Mouse (Mus musculus): ENCODE measurements around the gene Adal.

Gene Adal

DNA sequence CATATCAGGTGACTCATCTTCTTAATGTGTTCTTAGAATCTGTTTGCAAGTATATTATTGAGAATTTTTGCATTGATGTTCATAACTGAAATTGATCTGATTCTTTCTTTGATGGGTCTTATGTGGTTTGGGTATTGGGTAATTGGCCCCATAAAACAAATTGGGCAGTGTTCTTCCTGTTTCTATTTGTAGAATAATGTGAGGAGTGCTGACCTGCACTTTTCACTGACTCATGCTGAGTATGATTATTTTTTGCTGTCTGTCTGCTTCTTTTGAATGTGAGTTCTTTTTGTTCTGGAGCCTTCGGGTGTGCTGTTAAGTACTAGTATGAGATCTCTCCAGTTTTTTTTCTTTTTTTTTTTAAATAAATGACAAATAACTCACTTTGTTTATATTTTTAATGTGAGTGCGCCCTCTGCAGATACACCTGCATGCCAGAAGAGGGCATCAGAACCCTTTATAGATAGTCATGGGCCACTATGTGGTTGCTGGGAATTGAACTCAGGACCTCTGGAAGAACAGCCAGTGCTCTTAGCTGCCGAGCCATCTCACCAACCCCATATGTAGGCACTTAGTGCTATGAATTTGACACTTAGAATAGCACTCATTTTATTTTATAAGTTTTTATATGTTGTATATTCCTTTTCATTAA lies 38.7 kb downstream of the Adal start:
- no peak for DNase-seq (ENCODE audit: extremely low spot score)

DNA sequence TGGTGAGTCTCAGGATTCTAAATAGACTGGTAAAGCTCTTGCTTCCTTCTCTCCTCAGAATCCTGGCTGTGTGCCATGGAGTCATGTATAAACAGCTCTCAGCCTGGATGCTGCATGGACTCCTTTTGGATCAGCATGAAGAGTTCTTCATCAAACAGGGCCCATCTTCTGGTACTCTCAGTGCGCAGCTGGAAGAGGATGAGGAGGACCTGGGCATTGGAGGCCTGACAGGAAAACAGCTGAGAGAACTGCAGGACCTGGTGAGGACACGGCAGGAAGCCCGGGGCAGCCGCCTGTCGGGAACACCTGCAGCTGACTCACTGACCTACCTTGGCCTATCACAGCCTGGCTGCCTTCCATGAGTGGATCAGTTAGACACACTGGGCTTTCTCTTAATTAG lies 43.2 kb downstream of the Adal start:
- no peak for DNase-seq (ENCODE audit: extremely low spot score)

DNA sequence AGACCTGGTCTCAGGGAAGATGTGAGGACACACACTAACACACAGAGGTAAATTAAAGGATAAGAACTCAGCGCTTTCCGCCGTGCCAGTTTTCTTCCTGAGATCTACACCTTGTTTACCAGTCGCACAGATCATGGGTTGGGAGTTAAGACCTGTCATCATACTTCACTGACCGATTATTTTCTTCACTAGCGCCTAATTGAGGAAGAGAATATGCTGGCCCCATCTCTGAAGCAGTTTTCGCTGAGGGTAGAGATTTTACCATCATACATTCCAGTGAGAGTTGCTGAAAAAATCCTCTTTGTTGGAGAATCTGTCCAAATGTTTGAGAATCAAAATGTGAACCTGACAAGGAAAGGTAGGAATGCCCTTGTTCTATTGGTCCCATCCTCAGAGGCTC lies 43.9 kb downstream of the Adal start:
- no peak for DNase-seq (ENCODE audit: extremely low spot score)

DNA sequence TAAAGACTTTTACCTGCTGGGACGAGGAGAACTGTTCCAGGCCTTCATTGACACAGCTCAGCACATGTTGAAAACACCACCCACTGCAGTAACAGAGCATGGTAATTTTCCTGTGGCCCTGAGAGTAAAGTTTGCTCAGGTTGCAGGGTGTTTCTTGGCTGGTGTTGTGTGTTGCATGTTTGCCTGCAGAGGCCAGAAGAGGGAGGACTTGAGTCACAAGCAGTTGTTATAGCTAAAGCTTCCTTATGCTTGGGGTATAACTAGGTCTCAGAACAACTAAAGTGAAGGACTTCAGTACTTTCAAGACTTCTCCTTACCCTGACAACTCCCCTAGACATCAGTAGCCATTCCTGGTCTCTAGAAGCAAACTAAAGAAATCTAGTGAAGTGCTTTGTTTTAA lies 48.3 kb downstream of the Adal start:
- no peak for DNase-seq (ENCODE audit: extremely low spot score)

- no peak for DNase-seq (ENCODE audit: extremely low spot score)
These were observed 55.2 kb downstream of the Adal start for GRCm38 (mm10) chr2:121195466-121195865.

- DNase-seq (ENCODE audit: extremely low spot score) = no peak
These were observed 64.0 kb downstream of the Adal start for GRCm38 (mm10) chr2:121204276-121204675.

Measured in embryo, embryonic 9.5 days (tissue).